Mouse (Mus musculus): Measurements from ENCODE around the gene Bphl. TPM values are rescaled to one million over a fixed set of nuclear protein-coding genes. Genes with fewer than 3 reads are reported as not detected.

Gene Bphl
- 39.2 and 45.1 TPM in 2 replicates for polyA plus RNA-seq (2015; fragmentation: Nextera tagmentation; extraction: Ambion mirVana)

GRCm38 (mm10) chr13:34037172-34038055 is at the start of gene Bphl:
Bphl (plus strand) TSS chr13:34037597.
- Histone ChIP-seq H3K27ac (ENCODE audit: low read length) (peak within 1 kb of the TSS; percentile 90), H3K36me3 (ENCODE audit: control insufficient read depth, insufficient read depth, low read length) (peaks cover 4% of the 10 kb centered on the region; the same call in 1 of the 2 replicates), H3K4me2 (ENCODE audit: low read length) (peak within 1 kb of the TSS; percentile 82), H3K9me3 (replicated peaks; ENCODE audit: control insufficient read depth, low read length, poor library complexity, severe bottlenecking) (no peaks in the 10 kb centered on the region), H3K4me1 (ENCODE audit: control insufficient read depth, insufficient read depth, low read length) (peaks cover 15% of the 10 kb centered on the region), H3K4me3 (ENCODE audit: low read depth, low read length) (peak within 1 kb of the TSS; percentile 76), H3K9ac (ENCODE audit: low read depth, low read length) (peak within 1 kb of the TSS; percentile 91), H3K27me3 (ENCODE audit: control insufficient read depth, insufficient read depth, low read depth, low read length) (no peaks in the 10 kb centered on the region)
- WGBS: under 1% methylated on average over 37 of the region's 37 CpGs
- peak; percentile 97 for ATAC-seq

GRCm38 (mm10) chr13:33989625-33990024 is 47.8 kb upstream of the Bphl start:
- Histone ChIP-seq H3K27me3 (ENCODE audit: control insufficient read depth, insufficient read depth, low read depth, low read length) (no peaks in the 10 kb centered on the region), H3K4me2 (ENCODE audit: low read length) (no peak overlapping the region), H3K4me1 (ENCODE audit: control insufficient read depth, insufficient read depth, low read length) (no peaks in the 10 kb centered on the region), H3K4me3 (ENCODE audit: low read depth, low read length) (no peak overlapping the region), H3K9me3 (replicated peaks; ENCODE audit: control insufficient read depth, low read length, poor library complexity, severe bottlenecking) (no peaks in the 10 kb centered on the region), H3K36me3 (ENCODE audit: control insufficient read depth, insufficient read depth, low read length) (no peaks in the 10 kb centered on the region; the same call in 1 of the 2 replicates), H3K27ac (ENCODE audit: low read length) (no peak overlapping the region), H3K9ac (ENCODE audit: low read depth, low read length) (no peak overlapping the region)
- WGBS: 84% methylated on average over 5 of the region's 5 CpGs
- no peak for ATAC-seq

- Histone ChIP-seq H3K4me2 (ENCODE audit: low read length) (no peak overlapping the region), H3K36me3 (ENCODE audit: control insufficient read depth, insufficient read depth, low read length) (no peaks in the 10 kb centered on the region), H3K9me3 (replicated peaks; ENCODE audit: control insufficient read depth, low read length, poor library complexity, severe bottlenecking) (no peaks in the 10 kb centered on the region), H3K27me3 (ENCODE audit: control insufficient read depth, insufficient read depth, low read depth, low read length) (no peaks in the 10 kb centered on the region), H3K4me3 (ENCODE audit: low read depth, low read length) (no peak overlapping the region), H3K4me1 (ENCODE audit: control insufficient read depth, insufficient read depth, low read length) (no peaks in the 10 kb centered on the region), H3K27ac (ENCODE audit: low read length) (no peak overlapping the region), H3K9ac (ENCODE audit: low read depth, low read length) (no peak overlapping the region)
- 14% methylated on average over 1 of the region's 1 CpGs for WGBS
- peak; percentile 48; the same call in 1 of the 2 replicates for ATAC-seq
These were observed 42.2 kb upstream of the Bphl start for GRCm38 (mm10) chr13:33995197-33995596.

- no peaks in the 10 kb centered on the region for H3K27me3 ChIP-seq (ENCODE audit: control insufficient read depth, insufficient read depth, low read depth, low read length)
- H3K4me3 ChIP-seq (ENCODE audit: low read depth, low read length): peak within 1 kb of the TSS; percentile 90
- peak within 1 kb of the TSS; percentile 94 for H3K4me2 ChIP-seq (ENCODE audit: low read length)
- under 1% methylated on average over 92 of the region's 92 CpGs for WGBS
- peak within 1 kb of the TSS; percentile 94 for H3K9ac ChIP-seq (ENCODE audit: low read depth, low read length)
- peak; percentile 99 for ATAC-seq
- H3K9me3 ChIP-seq (replicated peaks; ENCODE audit: control insufficient read depth, low read length, poor library complexity, severe bottlenecking): no peaks in the 10 kb centered on the region
- H3K4me1 ChIP-seq (ENCODE audit: control insufficient read depth, insufficient read depth, low read length): peaks cover 13% of the 10 kb centered on the region
- no peaks in the 10 kb centered on the region for H3K36me3 ChIP-seq (ENCODE audit: control insufficient read depth, insufficient read depth, low read length)
- H3K27ac ChIP-seq (ENCODE audit: low read length): peak within 1 kb of the TSS; percentile 94
These were observed 35.1 kb upstream of the Bphl start, which contains the start of the genes Ripk1 and Serpinb6a for GRCm38 (mm10) chr13:34002058-34003006. Ripk1 (plus strand) TSS chr13:34002363. Serpinb6a (minus strand) TSS chr13:34002794.

DNA sequence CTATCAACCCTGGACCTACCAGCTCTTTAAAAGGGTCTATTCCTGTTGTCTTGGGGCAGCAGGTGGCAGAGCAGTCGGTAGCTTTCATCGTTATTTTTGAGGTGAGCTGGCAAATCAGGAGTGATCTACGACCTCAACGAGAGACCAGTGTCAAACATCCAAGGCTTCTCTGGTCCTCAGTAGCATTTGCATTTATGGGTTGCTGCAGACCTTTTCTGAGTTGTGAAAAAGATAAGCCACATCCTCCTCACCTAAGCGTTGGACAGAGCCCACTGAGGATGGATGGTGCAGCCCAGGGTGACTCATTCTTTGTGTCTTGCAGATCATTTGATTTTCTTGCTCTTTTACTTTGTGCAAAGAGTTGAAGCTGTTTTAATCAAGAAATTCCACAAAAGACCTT is 34.3 kb upstream of the Bphl start:
- Histone ChIP-seq H3K27me3 (ENCODE audit: control insufficient read depth, insufficient read depth, low read depth, low read length) (no peaks in the 10 kb centered on the region), H3K27ac (ENCODE audit: low read length) (peak overlapping the region; percentile 94), H3K36me3 (ENCODE audit: control insufficient read depth, insufficient read depth, low read length) (no peaks in the 10 kb centered on the region), H3K9me3 (replicated peaks; ENCODE audit: control insufficient read depth, low read length, poor library complexity, severe bottlenecking) (no peaks in the 10 kb centered on the region), H3K9ac (ENCODE audit: low read depth, low read length) (peak overlapping the region; percentile 94), H3K4me2 (ENCODE audit: low read length) (peak overlapping the region; percentile 94), H3K4me3 (ENCODE audit: low read depth, low read length) (peak overlapping the region; percentile 90), H3K4me1 (ENCODE audit: control insufficient read depth, insufficient read depth, low read length) (peaks cover 13% of the 10 kb centered on the region)
- peak; percentile 21; the same call in 1 of the 2 replicates for ATAC-seq
- WGBS: 7% methylated on average over 5 of the region's 5 CpGs

DNA sequence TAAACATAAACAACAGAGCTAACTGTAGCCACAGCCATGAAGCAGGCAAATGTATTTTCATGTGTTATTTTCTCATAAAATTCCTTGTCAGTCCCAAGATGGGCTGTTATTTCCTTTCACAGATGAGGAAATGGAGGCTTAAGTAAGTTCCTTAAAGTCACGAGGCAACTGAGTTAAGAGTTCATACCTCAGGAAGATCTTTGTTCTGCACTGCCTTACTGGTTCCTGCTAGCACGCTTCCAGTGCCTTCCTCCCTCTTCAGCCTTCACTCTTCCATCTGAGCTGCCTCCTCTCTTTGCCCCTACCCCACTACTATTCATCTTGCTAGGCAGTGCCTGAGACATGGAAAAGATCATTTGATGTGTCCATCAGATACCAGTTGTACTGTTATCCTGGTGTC is 30.2 kb upstream of the Bphl start:
- H3K4me2 ChIP-seq (ENCODE audit: low read length): no peak overlapping the region
- ATAC-seq: no peak
- no peak overlapping the region for H3K9ac ChIP-seq (ENCODE audit: low read depth, low read length)
- H3K36me3 ChIP-seq (ENCODE audit: control insufficient read depth, insufficient read depth, low read length): peaks cover 8% of the 10 kb centered on the region
- 85% methylated on average over 2 of the region's 2 CpGs for WGBS
- no peak overlapping the region for H3K27ac ChIP-seq (ENCODE audit: low read length)
- no peaks in the 10 kb centered on the region for H3K9me3 ChIP-seq (replicated peaks; ENCODE audit: control insufficient read depth, low read length, poor library complexity, severe bottlenecking)
- no peaks in the 10 kb centered on the region for H3K27me3 ChIP-seq (ENCODE audit: control insufficient read depth, insufficient read depth, low read depth, low read length)
- no peak overlapping the region for H3K4me3 ChIP-seq (ENCODE audit: low read depth, low read length)
- peaks cover 7% of the 10 kb centered on the region for H3K4me1 ChIP-seq (ENCODE audit: control insufficient read depth, insufficient read depth, low read length)

GRCm38 (mm10) chr13:34016927-34017569 is 20.3 kb upstream of the Bphl start:
- Histone ChIP-seq H3K4me2 (ENCODE audit: low read length) (no peak overlapping the region), H3K4me3 (ENCODE audit: low read depth, low read length) (no peak overlapping the region), H3K4me1 (ENCODE audit: control insufficient read depth, insufficient read depth, low read length) (no peaks in the 10 kb centered on the region), H3K36me3 (ENCODE audit: control insufficient read depth, insufficient read depth, low read length) (peaks cover 31% of the 10 kb centered on the region), H3K27me3 (ENCODE audit: control insufficient read depth, insufficient read depth, low read depth, low read length) (no peaks in the 10 kb centered on the region), H3K9me3 (replicated peaks; ENCODE audit: control insufficient read depth, low read length, poor library complexity, severe bottlenecking) (no peaks in the 10 kb centered on the region), H3K27ac (ENCODE audit: low read length) (no peak overlapping the region), H3K9ac (ENCODE audit: low read depth, low read length) (no peak overlapping the region)
- WGBS: 88% methylated on average over 9 of the region's 9 CpGs
- no peak for ATAC-seq

DNA sequence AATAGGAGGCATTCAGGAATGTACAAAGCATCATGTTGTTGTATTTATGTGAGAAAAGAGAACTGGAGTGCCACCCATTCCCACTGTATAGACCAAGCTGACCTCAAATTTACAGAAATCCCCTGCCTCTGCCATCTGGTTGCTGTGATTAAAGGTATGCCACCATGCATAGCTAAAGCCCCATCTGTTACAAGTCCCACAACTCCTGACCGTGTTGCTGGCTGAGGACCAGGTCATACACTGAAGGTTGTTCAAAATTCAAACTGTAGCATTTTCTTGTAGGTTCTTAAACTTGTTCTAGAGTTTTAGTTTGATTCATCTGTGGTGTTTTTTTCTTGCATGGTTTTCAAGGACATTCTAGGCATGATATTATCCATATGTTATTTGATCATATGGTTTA is 18.9 kb upstream of the Bphl start:
- H3K27ac ChIP-seq (ENCODE audit: low read length): no peak overlapping the region
- no peak for ATAC-seq
- no peak overlapping the region for H3K4me3 ChIP-seq (ENCODE audit: low read depth, low read length)
- H3K36me3 ChIP-seq (ENCODE audit: control insufficient read depth, insufficient read depth, low read length): peaks cover 33% of the 10 kb centered on the region
- H3K9ac ChIP-seq (ENCODE audit: low read depth, low read length): no peak overlapping the region
- no peaks in the 10 kb centered on the region for H3K9me3 ChIP-seq (replicated peaks; ENCODE audit: control insufficient read depth, low read length, poor library complexity, severe bottlenecking)
- no peaks in the 10 kb centered on the region for H3K27me3 ChIP-seq (ENCODE audit: control insufficient read depth, insufficient read depth, low read depth, low read length)
- 91% methylated on average over 1 of the region's 1 CpGs for WGBS
- H3K4me1 ChIP-seq (ENCODE audit: control insufficient read depth, insufficient read depth, low read length): no peaks in the 10 kb centered on the region
- H3K4me2 ChIP-seq (ENCODE audit: low read length): no peak overlapping the region
